Mouse (Mus musculus): ENCODE measurements around the gene Bdkrb1. TPM values are rescaled to one million over a fixed set of nuclear protein-coding genes. Genes with fewer than 3 reads are reported as not detected.

Bdkrb1 gene
- polyA plus RNA-seq, 2 experiments = not detected

DNA sequence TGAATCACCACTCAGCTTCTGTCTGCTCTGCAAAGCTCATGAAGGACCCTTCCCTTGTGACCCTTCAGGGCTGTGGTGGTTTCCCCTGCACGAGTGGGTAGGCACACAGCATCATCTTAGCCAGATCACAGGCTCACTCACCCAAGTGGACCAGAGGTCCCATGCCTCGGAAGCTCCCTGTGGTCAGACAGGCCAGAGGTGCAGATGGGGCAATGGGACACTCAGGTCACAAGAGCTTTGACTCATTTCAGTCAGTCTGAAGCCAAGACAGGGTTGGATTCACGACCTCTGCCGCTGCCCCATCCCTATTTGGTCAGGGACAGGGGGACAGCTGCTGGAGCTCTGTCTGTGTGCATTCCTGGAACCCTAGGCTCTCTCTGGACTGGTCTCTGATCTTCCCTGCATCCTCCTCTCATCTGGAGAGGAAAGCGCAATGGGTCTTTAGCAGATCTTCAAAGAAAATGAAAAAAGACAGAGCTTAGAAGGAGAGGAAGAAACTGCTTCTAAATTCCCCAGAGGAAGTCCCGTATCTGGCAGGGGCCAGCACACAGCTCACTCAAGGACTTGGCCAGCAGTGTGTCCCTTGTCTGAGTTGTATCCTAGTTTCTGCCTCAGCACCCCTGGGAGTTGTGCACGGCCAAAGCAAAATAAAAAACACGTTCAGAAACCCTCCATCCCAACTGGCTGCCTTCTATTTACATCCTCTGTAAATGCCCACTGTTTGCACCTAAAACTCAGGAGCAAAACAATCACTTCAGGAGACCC, 40.6 kb upstream of the Bdkrb1 start:
- DNase-seq (ENCODE audit: low read depth in 3 of 3, low spot score in 3 of 3) (no peak), ATAC-seq (ENCODE audit: insufficient read depth) (no peak)
- 20% methylated on average over 8 of the region's 8 CpGs for WGBS (ENCODE audit: insufficient replicate concordance)
- Histone ChIP-seq H3K27me3 (ENCODE audit: control insufficient read depth, insufficient read depth, low read length) (peaks cover 30% of the 10 kb centered on the region), H3K27ac (no peak overlapping the region), H3K4me2 (ENCODE audit: low read depth) (no peak overlapping the region), H3K4me1 (replicated peaks; ENCODE audit: control insufficient read depth in 2 of 2, insufficient read depth in 2 of 2, low read length in 1 of 2) (no peaks in the 10 kb centered on the region), H3K9me3 (ENCODE audit: control insufficient read depth, low read length) (no peaks in the 10 kb centered on the region), H3K9ac (replicated peaks) (no peak overlapping the region), H3K36me3 (replicated peaks; ENCODE audit: control insufficient read depth, insufficient read depth, low read depth) (no peaks in the 10 kb centered on the region), H3K4me3 (ENCODE audit: insufficient read depth in 1 of 2, low read depth in 2 of 2, low read length in 2 of 2) (no peak overlapping the region)
- TF ChIP-seq CTCF (IDR thresholded peaks at IDR 0.05; ENCODE audit: low read depth) (no peak), EP300 (IDR thresholded peaks at IDR 0.05; ENCODE audit: low read depth) (no peak)

DNA sequence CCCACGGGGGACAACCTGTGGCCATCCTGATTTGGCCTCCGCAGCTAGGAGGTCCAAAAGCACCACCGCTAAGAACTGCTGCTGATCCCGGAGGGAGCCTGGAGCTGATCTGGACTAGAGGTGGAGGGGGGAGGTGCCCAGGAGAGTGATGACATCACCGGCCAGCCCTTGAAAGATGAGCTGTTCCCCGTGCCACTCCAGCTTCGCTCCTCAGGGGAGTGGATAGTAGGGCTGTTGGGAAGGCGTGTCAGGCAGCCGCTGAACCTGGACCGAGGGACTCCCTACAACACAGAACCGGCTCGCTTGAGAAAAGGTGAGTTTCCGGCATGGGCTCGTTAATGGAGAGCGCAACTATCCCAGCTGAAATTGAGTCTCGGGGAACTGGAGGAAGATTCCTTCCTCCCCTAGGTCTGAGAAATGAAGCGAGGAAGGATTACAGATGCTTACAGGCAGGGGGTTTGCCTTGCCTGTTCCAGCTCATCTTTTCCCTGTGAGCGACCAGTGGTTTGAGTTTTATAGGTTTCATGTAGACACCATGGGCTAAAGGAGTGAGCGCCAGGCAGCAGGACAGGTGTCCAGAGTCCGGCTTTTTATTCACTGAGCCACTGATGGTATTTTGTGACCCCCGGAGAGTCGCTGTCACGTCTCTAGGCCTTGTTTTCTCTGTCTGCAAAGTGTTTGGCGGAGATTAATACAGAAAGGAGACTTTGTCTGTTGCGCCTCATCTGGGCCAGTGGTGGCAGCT, 39.8 kb upstream of the Bdkrb1 start, which contains the start of gene Bdkrb2:
Gene Bdkrb2, plus strand, starts transcription at position 291 of the 745 bp plus-strand sequence.
- ATAC-seq (ENCODE audit: insufficient read depth) (no peak), DNase-seq (ENCODE audit: low read depth in 3 of 3, low spot score in 3 of 3) (no peak)
- no peaks in the 10 kb centered on the region for H3K9me3 ChIP-seq (ENCODE audit: control insufficient read depth, low read length)
- TF ChIP-seq EP300 (IDR thresholded peaks at IDR 0.05; ENCODE audit: low read depth) (no peak), CTCF (IDR thresholded peaks at IDR 0.05; ENCODE audit: low read depth) (no peak)
- H3K4me2 ChIP-seq (ENCODE audit: low read depth) = no peak within 1 kb of the TSS
- WGBS (ENCODE audit: insufficient replicate concordance) = 7% methylated on average over 25 of the region's 25 CpGs
- H3K36me3 ChIP-seq (replicated peaks; ENCODE audit: control insufficient read depth, insufficient read depth, low read depth) = no peaks in the 10 kb centered on the region
- H3K4me1 ChIP-seq (replicated peaks; ENCODE audit: control insufficient read depth in 2 of 2, insufficient read depth in 2 of 2, low read length in 1 of 2) = no peaks in the 10 kb centered on the region
- H3K27ac ChIP-seq = no peak within 1 kb of the TSS
- H3K4me3 ChIP-seq (ENCODE audit: insufficient read depth in 1 of 2, low read depth in 2 of 2, low read length in 2 of 2) = no peak within 1 kb of the TSS
- H3K27me3 ChIP-seq (ENCODE audit: control insufficient read depth, insufficient read depth, low read length) = peaks cover 30% of the 10 kb centered on the region
- no peak within 1 kb of the TSS for H3K9ac ChIP-seq (replicated peaks)

DNA sequence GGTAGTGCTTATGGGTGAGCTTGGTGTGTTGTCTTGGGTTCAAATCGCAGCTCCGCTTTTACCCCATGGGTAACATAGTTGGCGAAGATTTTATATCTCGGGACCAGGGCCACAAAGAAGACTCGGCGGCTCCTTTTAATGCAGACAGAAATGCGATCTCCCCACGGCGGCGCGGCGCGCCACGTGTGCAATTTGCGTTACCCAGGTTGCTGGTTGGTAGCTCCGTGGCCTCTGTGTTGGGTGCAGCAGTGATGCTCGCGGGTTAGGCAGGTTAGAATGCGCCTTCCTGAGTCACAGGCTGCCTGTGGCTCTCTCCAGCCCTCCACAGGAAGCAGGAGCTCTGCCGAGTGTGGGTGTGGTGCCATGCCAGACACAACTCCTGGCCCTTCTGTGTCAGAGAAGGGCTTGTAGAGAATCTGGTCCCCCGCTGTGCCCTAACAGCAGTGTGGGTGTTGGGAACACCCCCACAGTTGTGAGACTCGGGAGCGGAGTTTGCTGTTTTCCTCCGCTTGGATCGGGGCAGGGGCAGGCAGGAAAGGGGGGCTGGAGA, 39.1 kb upstream of the Bdkrb1 start:
- no peak for ATAC-seq (ENCODE audit: insufficient read depth)
- no peaks in the 10 kb centered on the region for H3K36me3 ChIP-seq (replicated peaks; ENCODE audit: control insufficient read depth, insufficient read depth, low read depth)
- DNase-seq (ENCODE audit: low read depth in 3 of 3, low spot score in 3 of 3) = no peak
- H3K4me3 ChIP-seq (ENCODE audit: insufficient read depth in 1 of 2, low read depth in 2 of 2, low read length in 2 of 2) = no peak overlapping the region
- no peak overlapping the region for H3K9ac ChIP-seq (replicated peaks)
- H3K4me1 ChIP-seq (replicated peaks; ENCODE audit: control insufficient read depth in 2 of 2, insufficient read depth in 2 of 2, low read length in 1 of 2) = no peaks in the 10 kb centered on the region
- WGBS (ENCODE audit: insufficient replicate concordance) = 13% methylated on average over 25 of the region's 25 CpGs
- H3K4me2 ChIP-seq (ENCODE audit: low read depth) = no peak overlapping the region
- TF ChIP-seq CTCF (IDR thresholded peaks at IDR 0.05; ENCODE audit: low read depth) (no peak), EP300 (IDR thresholded peaks at IDR 0.05; ENCODE audit: low read depth) (no peak)
- peaks cover 30% of the 10 kb centered on the region for H3K27me3 ChIP-seq (ENCODE audit: control insufficient read depth, insufficient read depth, low read length)
- H3K9me3 ChIP-seq (ENCODE audit: control insufficient read depth, low read length) = no peaks in the 10 kb centered on the region
- no peak overlapping the region for H3K27ac ChIP-seq

DNA sequence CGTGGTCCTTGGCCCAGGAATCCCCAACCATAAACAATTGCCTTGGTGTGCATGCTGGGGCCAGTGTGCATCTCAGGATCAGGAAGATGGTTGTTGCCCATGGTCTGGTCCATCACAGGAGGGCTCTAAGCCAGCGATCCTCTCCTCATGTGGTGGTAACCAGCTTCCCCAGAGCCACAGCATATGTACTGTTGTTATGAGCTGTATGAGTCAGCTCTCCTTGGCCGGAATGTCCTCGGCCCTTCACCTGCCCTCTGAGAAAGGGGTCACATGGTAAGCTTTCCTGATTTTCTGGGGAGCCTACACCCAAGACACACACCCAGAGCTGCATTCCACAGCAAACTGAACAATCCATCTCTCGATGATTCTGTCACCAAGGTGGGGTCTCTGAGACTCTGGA, 37.7 kb upstream of the Bdkrb1 start:
- no peak overlapping the region for H3K4me3 ChIP-seq (ENCODE audit: insufficient read depth in 1 of 2, low read depth in 2 of 2, low read length in 2 of 2)
- ATAC-seq (ENCODE audit: insufficient read depth) (no peak), DNase-seq (ENCODE audit: low read depth in 3 of 3, low spot score in 3 of 3) (no peak)
- H3K9ac ChIP-seq (replicated peaks) = no peak overlapping the region
- peaks cover 30% of the 10 kb centered on the region for H3K27me3 ChIP-seq (ENCODE audit: control insufficient read depth, insufficient read depth, low read length)
- H3K27ac ChIP-seq = no peak overlapping the region
- H3K4me1 ChIP-seq (replicated peaks; ENCODE audit: control insufficient read depth in 2 of 2, insufficient read depth in 2 of 2, low read length in 1 of 2) = no peaks in the 10 kb centered on the region
- H3K9me3 ChIP-seq (ENCODE audit: control insufficient read depth, low read length) = no peaks in the 10 kb centered on the region
- no peak for TF ChIP-seq EP300 (IDR thresholded peaks at IDR 0.05; ENCODE audit: low read depth)
- no peak for TF ChIP-seq CTCF (IDR thresholded peaks at IDR 0.05; ENCODE audit: low read depth)
- H3K36me3 ChIP-seq (replicated peaks; ENCODE audit: control insufficient read depth, insufficient read depth, low read depth) = no peaks in the 10 kb centered on the region
- WGBS (ENCODE audit: insufficient replicate concordance) = 53% methylated on average over 5 of the region's 5 CpGs
- H3K4me2 ChIP-seq (ENCODE audit: low read depth) = no peak overlapping the region

DNA sequence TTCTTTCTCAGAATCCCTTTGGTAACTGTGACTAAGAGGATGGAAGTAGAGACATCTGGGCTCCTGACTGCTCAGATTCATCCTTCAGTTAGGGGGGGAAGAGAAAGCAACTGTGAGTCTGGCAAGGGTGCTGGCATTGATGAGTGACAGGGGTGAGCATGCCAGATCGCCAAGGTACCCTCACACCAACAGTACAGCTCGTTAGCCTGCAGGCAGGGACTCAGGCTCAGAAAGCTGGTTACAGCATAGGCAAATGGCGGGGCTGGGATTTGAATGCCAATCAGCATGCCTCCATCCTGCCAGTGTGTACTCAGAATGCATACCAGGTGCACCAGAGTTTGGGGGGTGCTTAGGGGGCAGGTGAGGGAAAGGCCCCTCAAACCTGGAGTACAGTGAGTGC, 31.0 kb upstream of the Bdkrb1 start:
- no peak overlapping the region for H3K27ac ChIP-seq
- no peak overlapping the region for H3K4me3 ChIP-seq (ENCODE audit: insufficient read depth in 1 of 2, low read depth in 2 of 2, low read length in 2 of 2)
- ATAC-seq (ENCODE audit: insufficient read depth) (no peak), DNase-seq (ENCODE audit: low read depth in 3 of 3, low spot score in 3 of 3) (no peak)
- no peak overlapping the region for H3K4me2 ChIP-seq (ENCODE audit: low read depth)
- WGBS (ENCODE audit: insufficient replicate concordance) = 51% methylated on average over 3 of the region's 3 CpGs
- no peaks in the 10 kb centered on the region for H3K36me3 ChIP-seq (replicated peaks; ENCODE audit: control insufficient read depth, insufficient read depth, low read depth)
- no peak overlapping the region for H3K9ac ChIP-seq (replicated peaks)
- H3K27me3 ChIP-seq (ENCODE audit: control insufficient read depth, insufficient read depth, low read length) = no peaks in the 10 kb centered on the region
- TF ChIP-seq EP300 (IDR thresholded peaks at IDR 0.05; ENCODE audit: low read depth) (no peak), CTCF (IDR thresholded peaks at IDR 0.05; ENCODE audit: low read depth) (no peak)
- no peaks in the 10 kb centered on the region for H3K4me1 ChIP-seq (replicated peaks; ENCODE audit: control insufficient read depth in 2 of 2, insufficient read depth in 2 of 2, low read length in 1 of 2)
- H3K9me3 ChIP-seq (ENCODE audit: control insufficient read depth, low read length) = no peaks in the 10 kb centered on the region
